Mouse (Mus musculus) ovary, postnatal 36 days (tissue): ENCODE data around the gene Aqp3.

Experiments
- DNase-seq: peaks from one replicate; pipeline ENCODE4 v3.0.0; 2022; ENCODE audit warnings: low spot score, mixed read lengths

Aqp3 gene

GRCm38 (mm10) chr4:41063894-41064673, 33.9 kb downstream of the Aqp3 start:
- peak; percentile 31 for DNase-seq

- no peak for DNase-seq
These were observed 34.6 kb downstream of the Aqp3 start for GRCm38 (mm10) chr4:41063351-41063750.

GRCm38 (mm10) chr4:41057361-41057760, 40.6 kb downstream of the Aqp3 start:
- no peak for DNase-seq

- no peak for DNase-seq
These were observed 41.1 kb downstream of the Aqp3 start for GRCm38 (mm10) chr4:41056742-41057332.

- no peak for DNase-seq
These were observed 41.7 kb downstream of the Aqp3 start for GRCm38 (mm10) chr4:41056253-41056652.

- DNase-seq: no peak
These were observed 42.9 kb downstream of the Aqp3 start for GRCm38 (mm10) chr4:41055111-41055510.

- DNase-seq: no peak
These were observed 46.2 kb downstream of the Aqp3 start for GRCm38 (mm10) chr4:41051781-41052180.

- peak; percentile 78 for DNase-seq
These were observed 47.0 kb downstream of the Aqp3 start for GRCm38 (mm10) chr4:41050726-41051675.

GRCm38 (mm10) chr4:41048926-41049325, 49.1 kb downstream of the Aqp3 start:
- no peak for DNase-seq

GRCm38 (mm10) chr4:41047524-41048271, 50.3 kb downstream of the Aqp3 start, which contains the start of gene Aqp7:
Gene Aqp7 (minus strand): TSS chr4:41048139.
- no peak for DNase-seq

GRCm38 (mm10) chr4:41046254-41046795, 51.7 kb downstream of the Aqp3 start:
- no peak for DNase-seq

GRCm38 (mm10) chr4:41045288-41045687, 52.7 kb downstream of the Aqp3 start:
- no peak for DNase-seq

- no peak for DNase-seq
These were observed 54.0 kb downstream of the Aqp3 start for GRCm38 (mm10) chr4:41043961-41044360.

- no peak for DNase-seq
These were observed 55.1 kb downstream of the Aqp3 start for GRCm38 (mm10) chr4:41042880-41043279.
